Mouse (Mus musculus) cerebral cortex, adult 2 months (tissue): Measurements from ENCODE around the gene Ntsr1.

Experiments used
- WGBS: fragments of 180-500 bp; shearing (Covaris S2); methylation state at CpG from one replicate; pipeline ENCODE4 v1.1.7; 2018; 5-methylcytosine and 5-hydroxymethylcytosine counted together

Gene Ntsr1

DNA sequence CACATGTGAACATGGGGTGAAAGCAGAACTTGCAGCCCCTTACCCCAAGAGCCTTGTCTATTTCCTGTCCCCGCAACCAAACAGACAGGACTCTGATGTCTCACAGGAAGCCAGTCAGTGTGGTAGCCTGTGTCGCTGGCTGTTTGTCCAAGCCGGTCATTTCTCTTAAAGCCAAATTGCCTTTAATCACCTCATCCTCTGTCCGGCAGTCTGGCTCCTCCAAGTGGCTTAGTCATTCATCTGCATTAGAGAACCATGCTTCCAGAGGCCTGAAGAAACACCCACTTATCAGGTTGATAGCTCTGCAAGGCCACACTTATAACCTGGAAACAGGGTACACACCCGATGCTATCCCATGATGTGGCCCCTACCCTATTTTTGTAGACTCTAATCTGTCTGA lies 62.4 kb downstream of the Ntsr1 start:
- WGBS: 73% methylated on average over 5 of the region's 5 CpGs

DNA sequence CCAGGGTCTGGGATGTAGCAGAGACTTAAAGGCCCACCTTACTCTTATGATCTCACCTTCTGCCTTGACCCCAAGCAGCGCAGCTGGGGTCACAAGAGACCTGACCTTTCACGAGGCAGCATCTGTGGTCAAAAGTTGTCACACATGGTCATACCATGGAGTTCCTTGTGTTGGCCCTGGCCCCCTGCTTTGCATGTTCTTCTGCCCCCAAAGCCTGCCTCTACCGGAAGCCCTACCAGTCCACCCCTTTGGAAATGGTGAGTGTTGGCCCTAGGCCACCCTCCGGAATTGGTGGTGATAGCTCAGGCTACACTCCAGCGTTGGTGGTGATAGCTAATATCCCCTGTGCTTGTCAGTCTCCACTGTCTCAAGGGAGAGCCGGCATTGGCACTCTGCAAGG lies 63.5 kb downstream of the Ntsr1 start:
- 63% methylated on average over 6 of the region's 6 CpGs for WGBS

DNA sequence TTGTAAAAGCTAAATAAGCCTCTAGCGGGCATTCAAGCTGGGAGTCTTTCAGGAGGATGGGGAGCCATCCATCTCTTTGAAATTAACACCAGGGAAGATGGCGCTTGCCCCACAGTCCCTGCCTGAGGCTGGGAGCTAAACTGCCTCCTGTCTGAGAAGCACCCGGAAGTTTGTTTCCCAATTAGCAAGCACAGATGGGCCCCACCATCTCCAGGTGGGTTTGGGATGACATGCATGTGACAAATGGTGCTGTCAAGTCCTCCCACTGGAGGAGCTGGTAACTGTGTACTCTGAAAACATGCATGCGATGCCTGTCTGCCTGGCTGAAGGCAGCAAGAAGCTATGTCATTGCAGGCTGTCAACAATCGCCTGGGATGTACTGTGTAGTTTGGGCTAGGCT lies 64.1 kb downstream of the Ntsr1 start:
- 53% methylated on average over 5 of the region's 5 CpGs for WGBS

DNA sequence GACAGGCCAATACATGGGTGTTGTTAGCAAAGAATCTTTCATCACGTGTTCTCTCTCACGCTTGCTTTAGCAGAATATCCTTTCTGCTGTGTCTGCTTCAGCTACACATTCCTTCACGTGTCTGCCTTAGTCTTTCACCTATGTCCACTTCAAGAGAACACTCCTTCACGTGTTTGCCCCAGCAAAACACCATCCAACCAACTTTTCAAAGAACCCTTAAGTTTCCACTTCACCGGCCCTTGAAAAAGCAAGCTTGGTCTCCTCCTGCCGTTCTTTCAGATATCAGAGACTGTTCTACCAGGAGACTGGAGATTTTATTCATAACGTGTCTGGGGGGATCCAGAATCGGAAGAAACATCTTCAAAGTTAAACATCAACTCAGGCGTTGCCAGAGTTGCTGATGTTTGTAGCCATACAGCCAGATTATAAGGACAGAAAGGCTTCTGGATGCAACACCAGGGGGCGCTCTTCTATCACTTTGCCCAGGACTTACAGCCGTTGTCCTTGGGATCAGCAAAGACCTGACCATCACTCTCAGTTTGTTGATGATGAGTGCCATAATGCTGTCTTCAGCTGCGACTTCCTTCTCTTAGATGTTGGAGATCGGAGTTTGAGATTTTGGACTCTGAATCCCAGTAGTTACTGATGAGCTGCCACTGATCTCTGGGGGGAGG lies 66.6 kb downstream of the Ntsr1 start:
- 50% methylated on average over 13 of the region's 13 CpGs for WGBS

DNA sequence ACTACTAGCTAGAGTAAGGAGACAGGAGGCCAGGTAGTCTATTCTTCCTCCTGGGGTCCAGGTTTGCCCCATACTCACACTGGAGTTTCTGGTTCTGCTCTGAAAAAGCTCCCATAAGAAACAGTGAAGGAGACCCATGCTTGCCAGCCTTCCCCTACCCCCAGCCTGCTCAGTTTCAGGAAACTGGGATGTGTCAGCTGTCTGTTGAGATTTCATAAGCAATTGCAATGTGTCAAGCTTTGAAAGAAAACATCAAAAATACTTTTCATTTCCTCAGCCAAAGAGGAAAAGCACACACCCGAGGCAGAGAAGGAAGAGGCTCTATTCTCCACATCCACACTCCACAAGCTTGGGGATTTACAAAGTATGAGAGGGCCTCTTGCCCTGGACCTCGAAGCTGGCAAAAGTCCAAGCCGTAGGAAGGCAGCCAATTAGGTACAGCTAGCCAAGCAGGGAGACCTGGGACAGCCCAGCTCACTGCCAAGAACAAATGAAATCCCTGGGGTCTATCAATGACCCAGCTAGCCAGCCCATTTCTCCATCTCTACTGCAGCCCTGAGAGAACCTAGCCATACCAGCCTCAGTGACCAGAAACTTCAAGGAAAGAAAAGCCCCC lies 69.4 kb downstream of the Ntsr1 start:
- WGBS: 23% methylated on average over 3 of the region's 3 CpGs

DNA sequence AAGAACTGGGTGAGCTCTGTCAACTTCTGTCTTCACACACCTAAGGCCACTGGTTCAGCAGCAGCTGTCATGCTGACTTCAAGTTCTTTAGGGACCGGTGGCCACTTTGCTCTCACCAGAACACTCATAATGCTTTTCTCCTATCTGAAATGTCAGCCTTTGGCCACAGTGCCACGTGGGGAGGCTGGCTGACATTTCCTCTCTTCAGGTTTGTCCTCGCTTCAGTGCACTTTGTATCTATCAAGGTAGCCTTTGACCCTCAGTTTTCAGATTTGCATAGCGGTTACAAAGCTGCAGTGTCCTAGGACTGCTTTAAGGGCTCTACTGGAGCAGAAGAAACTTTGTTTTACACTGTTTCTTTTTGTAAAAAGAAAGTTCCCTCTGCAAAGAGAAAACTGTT lies 76.7 kb downstream of the Ntsr1 start:
- WGBS: 66% methylated on average over 4 of the region's 4 CpGs

DNA sequence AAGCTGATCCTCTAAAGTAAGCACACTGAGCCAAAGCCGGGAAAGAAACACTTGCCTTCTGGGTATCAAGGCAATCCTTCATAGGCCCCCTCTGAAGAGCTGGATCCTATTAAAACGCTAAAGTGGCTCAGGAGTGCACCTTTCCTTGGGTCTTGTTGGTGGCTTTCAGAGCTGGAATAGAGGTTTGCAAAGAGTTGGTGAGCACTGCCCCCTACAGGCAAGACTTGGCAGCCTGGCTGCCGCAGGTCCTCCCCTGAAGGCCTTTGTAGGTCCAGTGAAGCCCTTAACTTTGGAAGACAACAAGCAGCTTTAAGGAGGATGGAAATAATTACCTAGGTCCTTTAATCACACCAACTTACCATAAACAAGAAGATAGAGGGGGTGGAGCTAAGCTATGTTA lies 78.9 kb downstream of the Ntsr1 start:
- WGBS: 5% methylated on average over 3 of the region's 3 CpGs

DNA sequence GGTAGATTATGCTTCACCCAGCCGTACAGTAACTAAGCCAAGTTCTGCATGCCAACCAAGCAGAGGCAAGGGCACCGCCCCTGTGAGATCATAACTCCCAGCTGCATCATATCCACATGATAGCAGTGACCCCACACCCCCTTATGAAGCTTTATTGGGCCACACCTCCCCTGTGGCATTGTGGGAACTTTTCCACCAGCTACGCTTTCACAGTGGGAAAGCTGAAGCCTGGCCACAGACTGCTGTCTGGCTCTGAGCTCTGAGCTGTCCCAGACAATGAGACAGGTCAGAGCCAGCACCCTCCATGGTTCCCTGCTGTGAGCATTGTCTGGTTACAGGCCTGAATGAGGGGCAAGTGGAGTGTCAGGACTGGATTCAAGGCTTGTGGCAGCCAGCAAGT lies 81.2 kb downstream of the Ntsr1 start, which contains the start of gene Mrgbp:
Gene Mrgbp (plus strand): TSS at position 303 of the 400 bp plus-strand sequence.
- WGBS: 71% methylated on average over 3 of the region's 3 CpGs

DNA sequence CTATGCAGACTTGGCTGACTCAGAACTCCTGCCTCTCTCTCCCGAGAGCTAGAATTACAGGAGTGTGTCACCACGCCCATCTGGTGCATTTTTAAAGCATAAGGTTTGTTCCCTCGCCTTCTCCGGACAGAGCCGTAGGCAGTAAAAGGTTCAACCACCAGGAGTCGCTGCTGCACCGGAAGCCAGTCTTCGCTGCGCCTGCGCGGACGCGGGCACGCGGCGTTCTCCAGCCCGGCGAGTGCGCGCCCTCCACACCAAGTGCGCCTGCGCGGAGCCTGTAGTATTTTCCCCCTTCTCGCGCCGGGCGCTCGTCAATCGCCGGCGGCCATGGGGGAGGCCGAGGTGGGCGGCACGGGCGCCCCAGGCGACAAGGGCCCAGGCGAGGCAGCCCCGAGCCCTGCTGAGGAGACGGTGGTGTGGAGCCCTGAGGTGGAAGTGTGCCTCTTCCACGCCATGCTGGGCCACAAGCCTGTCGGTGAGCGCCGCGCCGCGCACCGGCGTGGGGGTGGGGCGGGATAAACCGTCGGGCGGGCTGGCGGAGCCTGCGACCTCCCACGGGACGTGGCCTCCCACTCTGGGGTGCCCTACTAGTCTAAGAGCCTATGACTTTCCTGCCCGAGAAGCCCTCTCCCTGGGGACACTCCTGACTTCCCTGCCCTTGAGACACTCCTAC lies 82.8 kb downstream of the Ntsr1 start:
- under 1% methylated on average over 57 of the region's 57 CpGs for WGBS

DNA sequence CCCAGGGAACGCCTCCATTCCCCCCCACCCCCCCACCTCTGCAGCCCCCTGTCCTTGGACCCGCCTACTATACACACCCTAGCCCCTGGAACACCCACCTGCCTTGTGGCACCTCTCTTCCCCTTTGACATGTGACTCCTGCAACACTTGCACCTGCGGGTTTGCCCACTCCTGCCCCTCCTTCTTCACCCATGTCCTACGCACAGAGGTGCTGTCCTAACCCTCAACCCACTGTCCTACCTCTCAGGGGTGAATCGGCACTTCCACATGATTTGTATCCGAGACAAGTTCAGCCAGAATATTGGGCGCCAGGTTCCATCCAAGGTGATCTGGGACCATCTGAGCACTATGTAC lies 83.4 kb downstream of the Ntsr1 start:
- WGBS: 17% methylated on average over 7 of the region's 7 CpGs

DNA sequence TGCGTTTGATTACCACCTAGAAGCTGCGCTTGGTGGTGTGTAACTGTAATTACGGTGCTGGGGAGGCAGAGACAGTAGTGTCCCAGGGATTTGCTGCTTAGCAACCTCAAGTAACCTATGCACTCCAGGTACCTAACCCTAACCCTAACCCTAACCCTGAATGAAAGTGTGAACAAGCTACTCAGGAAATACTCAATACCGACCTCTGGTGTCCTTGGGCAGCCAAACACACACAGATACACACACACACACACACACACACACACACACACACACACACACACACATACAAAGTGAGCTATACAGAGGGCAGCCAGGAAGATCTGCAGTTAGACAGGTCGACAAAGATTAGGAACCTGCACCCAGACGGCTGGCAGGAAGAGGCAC lies 89.0 kb downstream of the Ntsr1 start:
- 42% methylated on average over 6 of the region's 6 CpGs for WGBS

DNA sequence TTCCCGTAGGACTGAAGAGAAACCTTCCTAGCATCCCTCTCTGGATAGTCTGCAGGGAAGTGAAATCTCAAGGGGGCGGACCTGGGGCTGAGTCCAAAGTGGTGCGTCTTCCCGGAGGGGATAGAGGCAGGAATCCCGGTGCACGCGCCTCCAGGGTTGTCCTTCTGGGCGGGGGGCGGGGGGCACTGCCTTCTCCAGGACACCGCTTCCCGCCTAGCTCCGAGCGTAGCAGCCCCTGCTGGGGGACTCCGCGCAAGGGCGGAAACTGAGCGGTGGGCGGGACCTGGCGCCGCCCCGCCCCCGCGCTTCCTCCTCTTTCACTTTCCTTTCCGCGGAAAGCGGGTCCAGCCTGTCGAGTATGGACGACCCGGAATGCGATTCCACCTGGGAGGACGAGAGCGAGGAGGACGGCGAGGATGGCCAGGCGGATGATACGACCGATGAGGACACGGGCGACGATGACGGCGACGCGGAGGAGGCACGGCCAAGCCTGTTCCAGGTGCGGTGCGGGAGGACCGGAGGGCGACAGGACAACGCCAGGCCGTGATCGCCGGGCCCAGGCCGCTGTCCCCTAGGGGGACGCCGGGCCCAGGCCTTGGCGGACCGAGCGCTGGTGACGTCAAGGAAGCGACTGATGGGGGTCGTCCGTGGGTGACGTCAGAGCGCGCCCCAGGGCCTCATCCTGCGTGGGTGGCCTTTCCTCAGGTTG lies 89.5 kb downstream of the Ntsr1 start, which contains the start of gene Ogfr:
Gene Ogfr (plus strand): TSS at position 123 of the 709 bp plus-strand sequence.
- WGBS: under 1% methylated on average over 67 of the region's 67 CpGs
